Mouse (Mus musculus) hindlimb bud, embryonic 11.5 days (tissue): ENCODE data around the gene Hoxd10.

ENCODE experiments used
- DNase-seq: peaks from one replicate; pipeline ENCODE4 v3.0.0-alpha.2; 2012; ENCODE audit warnings: low read depth, low spot score; ENCODE audit errors: extremely low spot score

The Hoxd10 gene

DNA sequence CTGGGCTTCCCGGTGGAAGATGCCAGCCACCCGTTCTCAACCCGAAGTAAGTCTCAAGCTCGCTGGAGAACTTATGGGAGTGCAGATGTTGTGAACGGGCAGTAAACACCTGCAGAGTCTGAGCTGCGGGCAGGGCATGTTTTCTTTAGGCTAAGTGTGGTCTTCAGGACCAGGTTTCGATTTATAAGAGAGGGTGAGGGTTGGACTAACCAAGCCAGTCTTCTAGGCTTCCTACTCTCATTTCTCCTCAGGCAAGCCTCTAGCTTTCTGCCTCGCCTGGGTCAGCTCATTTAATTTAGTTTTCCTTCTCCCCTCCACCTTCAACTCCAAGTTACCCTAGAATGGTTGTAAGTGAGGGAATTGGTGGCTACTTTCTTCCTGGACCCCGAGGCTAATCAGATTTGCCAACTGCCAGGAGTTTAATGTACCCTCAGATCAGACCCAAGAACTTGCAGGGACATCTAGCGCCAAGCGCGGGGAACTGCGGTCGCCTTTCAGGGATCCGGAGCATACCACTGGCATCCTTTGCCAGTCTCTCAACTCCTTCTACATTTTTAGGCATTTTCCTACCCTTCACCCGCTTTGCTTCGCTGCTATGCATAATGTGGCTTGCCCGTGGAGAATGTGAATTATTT is 28.3 kb upstream of the Hoxd10 start:
- DNase-seq: no peak

DNA sequence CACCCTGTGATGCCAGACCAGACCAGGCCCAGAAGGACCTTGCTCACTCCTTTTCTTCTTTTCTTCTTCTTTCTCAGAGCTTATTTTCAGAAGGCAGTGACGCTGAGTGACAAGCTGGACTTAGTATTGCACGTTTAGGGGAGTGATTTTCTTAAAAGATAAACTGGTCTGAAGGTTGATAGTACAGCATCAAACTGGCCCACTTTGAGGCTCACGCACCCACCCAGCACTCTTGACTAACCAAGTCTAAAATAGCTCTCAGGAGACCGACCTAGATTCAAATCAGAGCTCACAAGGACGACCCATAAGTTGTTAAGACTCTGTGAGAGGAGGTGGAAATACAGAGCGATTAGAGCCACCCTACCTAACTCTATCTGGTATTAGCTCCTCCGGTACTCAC is 25.3 kb upstream of the Hoxd10 start:
- no peak for DNase-seq

DNA sequence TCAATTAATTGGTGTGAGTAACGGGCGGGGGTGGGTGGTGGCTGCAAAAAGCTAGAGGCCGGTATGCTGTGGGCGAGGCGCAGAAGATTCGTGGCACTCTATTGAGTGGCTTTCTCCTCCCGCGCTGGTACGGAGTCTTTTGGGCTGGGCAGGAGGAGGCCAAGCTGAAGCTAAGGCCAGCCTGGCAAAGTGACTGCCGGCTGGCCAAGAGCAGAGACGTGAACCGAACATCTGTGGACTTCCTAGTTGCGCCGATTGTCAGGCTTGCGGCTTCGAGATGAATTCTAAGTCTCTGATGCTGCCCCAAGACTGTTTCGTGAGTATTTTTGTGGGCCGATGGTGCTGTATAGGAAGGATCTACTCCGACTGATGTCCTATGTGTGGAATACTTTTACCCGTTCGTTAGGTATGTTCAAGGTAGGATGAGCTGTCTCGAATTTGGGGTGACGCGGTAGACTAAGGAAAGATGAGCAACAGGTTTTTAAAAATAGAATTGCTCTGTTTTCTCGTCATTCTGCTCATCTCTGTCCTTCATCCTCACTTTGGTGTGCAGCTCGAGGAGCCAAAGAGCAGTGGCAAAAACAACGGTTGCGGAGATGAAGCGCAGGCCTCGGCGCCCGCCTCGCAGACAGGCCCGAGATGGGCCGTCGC is 24.4 kb upstream of the Hoxd10 start:
- DNase-seq: no peak

DNA sequence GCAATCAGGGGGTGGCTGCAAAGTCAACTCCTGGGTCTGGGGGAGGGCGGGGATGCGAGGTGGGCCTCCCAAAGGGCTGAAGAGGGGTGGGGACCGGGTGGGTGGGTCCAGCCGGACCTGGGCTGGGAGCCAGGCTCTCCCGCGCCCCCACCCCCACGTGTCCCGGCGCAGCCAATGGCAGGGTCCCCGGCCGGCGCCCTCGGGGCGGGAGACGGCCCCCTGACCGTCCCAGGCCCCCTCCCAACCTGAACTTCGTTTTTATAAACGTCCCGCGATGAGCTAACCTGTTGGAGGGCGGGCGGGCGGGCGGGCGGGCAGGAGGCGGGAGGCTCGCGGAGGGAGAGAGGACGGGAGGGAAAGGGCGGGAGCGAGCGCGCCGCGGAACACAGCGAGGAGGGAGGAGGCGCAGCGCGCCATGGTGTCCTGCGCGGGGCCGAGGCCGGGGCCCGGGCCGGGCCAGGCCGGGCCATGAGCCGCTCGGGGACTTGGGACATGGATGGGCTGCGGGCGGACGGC is 23.8 kb upstream of the Hoxd10 start, which contains the start of gene Hoxd13:
Gene Hoxd13 (plus strand): TSS at position 469 of the 516 bp plus-strand sequence.
- no peak for DNase-seq

DNA sequence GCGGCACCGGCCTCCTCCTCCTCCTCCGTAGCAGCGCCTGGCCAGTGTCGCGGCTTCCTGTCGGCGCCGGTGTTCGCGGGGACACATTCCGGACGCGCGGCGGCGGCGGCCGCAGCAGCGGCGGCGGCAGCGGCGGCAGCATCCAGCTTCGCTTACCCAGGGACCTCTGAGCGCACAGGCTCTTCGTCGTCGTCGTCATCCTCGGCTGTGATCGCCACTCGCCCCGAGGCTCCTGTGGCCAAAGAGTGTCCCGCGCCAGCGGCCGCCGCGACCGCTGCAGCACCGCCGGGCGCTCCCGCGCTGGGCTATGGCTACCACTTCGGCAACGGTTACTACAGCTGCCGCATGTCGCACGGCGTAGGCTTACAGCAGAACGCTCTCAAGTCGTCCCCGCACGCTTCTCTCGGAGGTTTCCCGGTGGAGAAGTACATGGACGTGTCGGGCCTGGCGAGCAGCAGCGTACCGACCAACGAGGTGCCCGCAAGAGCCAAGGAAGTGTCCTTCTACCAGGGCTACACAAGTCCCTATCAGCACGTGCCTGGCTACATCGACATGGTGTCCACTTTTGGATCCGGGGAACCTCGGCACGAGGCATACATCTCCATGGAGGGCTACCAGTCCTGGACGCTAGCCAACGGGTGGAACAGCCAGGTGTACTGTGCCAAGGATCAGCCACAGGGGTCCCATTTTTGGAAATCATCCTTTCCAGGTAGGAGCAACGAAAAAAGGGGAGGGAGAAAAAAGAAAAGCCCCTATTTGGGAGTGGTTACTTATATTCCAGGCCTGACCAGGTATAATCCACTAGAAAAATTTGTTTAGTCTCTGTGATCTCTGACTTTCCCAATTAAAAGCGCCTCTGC is 23.1 kb upstream of the Hoxd10 start:
- DNase-seq: no peak

DNA sequence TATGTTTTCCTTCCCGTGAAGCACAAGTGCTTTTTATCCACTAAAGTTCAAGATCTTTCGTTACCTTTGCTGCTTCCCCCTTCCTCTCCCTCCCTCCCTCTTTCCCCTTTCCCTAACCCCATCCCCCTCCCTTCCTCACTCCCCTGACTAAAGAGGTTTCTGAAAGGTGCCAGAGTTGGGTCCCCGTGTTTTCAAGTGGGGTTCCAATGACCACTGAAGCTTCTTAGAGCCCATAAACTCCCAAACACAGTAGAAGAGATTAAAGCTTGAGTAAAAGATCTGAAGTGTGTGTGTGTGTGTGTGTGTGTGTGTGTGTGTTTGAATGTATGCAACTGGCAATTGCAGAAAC is 22.5 kb upstream of the Hoxd10 start:
- DNase-seq: no peak

DNA sequence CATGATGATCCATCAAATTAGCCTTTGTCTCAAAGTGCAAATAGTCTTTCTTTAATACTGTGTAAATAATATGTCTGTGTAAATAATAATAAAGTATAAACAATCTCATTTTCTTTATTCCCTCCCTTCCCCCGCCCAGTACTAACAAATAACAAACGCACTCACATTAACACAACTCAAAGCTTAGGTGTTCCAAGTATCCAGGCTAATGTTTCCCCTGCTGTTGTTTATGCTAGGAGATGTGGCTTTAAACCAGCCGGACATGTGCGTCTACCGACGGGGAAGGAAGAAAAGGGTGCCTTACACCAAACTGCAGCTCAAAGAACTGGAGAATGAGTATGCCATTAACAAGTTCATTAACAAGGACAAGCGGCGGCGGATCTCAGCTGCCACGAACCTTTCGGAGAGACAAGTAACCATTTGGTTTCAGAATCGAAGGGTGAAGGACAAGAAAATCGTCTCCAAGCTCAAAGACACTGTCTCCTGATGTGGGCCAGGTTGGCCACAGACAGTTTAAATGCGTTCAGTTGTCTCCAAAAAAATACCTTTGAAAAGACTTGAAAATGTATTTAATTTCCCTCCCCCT is 22.0 kb upstream of the Hoxd10 start:
- no peak for DNase-seq

DNA sequence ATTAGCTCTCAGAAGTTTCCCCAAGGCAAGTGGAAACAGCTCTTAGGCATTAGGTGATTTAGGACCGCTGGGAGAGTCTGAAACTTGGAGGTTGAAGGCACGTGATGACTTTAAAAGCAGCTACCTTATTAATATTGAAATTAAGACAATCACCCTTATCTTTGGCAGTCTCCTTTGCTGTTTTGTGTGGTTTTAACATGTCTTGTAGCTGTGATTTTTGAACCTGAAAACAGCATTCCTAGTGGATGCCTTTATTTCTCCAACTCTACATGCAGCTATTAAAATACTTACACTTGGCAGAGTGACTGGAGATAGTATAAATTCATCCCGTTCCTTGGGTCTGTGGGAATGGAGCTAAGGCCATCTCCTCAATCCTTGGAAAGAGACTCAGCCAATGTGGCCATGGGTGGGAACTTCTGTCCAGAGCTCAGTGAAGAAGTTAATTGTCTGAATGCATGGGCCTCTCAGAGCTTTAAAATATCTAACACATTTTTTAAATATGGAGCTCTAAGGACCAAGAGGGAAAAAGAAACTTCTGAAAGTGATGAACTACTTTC is 21.0 kb upstream of the Hoxd10 start:
- DNase-seq: no peak

DNA sequence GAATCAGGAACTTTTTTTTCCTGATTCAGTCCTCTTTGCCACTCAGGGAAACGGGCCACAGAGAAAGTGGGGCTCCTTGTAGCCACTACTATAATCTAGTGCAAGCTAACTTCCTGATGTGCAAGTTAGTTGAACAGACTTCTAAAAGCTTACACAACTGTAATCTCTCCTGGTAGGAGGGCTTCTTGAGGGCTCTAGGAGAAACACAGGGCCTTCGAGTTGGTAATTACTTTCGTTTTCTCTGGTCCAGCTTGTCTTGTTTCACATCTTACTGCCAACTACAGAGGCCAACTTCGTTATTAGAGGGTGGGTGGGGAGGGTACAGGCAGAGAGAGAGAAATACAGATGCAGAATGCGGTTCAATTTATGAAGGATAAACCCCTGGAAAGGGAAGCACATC is 19.9 kb upstream of the Hoxd10 start:
- no peak for DNase-seq

DNA sequence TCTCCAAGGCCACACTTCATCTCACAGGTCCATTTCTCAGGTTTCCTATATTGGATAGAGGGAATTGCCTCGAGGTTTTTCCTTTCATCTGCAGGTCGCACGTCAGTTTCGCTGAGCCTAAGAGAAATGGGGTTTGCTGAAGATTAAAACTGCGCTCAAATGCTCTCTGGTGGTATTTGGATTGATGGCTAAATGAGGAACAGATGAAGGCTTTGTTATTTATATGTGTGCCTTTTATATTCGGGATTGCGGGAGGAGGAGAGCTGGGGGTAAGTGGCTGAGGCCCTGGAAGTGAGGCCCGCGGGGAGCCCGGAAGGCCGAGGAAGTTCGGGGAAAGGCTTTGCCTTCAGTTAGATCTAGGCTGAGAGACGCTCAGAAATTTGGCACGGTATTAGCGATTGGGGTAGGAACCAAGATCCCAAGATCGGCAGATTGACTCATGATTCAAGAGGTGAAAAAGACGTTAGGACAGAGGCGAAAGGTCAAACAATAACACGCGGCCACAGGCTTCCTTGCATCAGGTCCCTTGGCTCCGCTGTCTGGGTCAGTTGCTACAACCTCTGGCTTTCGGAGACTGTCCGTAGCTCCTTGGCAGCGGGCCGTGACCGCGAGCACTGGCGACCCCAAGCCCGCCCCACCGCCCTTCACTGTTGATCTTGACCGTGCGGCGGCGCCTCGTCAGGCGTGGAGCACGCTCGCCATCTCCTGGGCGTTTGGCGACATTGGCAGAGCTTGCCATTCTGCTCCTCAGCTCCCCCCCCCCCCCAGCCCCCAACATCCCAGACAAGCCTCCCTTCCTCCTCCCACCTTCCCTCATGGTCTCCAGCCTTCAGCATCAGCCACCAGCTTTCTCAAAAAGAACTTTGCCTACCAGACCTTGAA is 19.0 kb upstream of the Hoxd10 start:
- DNase-seq: no peak

DNA sequence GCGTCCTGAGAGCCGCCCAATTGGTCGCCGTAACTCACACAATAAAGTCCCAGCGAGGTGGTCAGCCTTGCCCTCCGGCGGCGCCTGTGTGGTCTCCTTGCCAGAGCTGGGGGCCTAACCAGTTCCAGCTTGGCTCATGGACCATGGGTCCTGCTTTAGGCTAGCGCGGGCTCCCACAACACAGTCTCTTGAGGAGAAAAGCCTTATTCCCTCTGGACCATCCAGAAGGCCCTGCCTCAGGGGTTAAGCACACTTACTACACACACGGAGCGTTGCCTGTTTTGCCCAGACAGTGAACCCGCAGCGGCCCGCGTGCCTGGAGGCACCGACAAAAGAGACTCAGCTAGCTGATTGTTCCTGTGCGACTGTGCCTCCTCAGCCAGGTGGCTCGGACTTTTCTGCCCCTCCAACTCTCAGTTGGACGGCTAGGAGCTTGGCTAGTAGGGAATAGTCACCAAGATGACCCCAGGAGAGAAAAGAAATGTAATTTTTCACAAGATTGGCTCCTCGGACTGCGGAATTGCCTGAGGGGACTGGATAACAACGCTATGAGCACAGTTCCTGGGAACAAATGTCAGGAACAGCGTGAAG is 17.8 kb upstream of the Hoxd10 start:
- DNase-seq: no peak

DNA sequence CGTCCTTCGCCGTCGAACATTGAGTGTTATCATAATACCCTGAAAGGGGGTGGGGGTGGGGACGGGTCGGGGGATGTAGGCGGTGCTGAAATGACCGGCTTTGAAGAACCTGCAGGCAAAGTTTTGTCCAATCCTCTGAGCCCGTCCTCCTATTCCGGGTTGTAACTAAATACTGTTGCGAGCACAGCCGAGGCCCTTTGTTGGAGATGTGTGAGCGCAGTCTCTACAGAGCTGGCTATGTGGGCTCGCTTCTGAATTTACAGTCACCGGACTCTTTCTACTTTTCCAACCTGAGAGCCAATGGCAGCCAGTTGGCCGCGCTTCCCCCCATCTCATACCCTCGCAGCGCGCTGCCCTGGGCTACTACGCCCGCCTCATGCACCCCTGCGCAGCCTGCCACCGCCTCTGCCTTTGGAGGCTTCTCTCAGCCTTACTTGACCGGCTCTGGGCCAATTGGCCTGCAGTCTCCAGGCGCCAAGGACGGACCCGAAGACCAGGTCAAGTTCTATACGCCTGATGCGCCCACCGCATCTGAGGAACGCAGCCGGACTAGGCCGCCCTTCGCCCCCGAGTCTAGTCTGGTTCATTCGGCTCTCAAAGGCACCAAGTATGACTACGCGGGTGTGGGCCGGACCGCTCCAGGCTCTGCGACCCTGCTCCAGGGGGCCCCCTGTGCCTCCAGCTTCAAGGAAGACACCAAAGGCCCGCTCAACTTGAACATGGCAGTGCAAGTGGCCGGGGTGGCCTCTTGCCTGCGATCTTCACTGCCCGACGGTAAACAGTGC is 16.7 kb upstream of the Hoxd10 start, which contains the start of gene Hoxd12:
Gene Hoxd12 (plus strand): TSS at position 133 of the 785 bp plus-strand sequence.
- no peak for DNase-seq

DNA sequence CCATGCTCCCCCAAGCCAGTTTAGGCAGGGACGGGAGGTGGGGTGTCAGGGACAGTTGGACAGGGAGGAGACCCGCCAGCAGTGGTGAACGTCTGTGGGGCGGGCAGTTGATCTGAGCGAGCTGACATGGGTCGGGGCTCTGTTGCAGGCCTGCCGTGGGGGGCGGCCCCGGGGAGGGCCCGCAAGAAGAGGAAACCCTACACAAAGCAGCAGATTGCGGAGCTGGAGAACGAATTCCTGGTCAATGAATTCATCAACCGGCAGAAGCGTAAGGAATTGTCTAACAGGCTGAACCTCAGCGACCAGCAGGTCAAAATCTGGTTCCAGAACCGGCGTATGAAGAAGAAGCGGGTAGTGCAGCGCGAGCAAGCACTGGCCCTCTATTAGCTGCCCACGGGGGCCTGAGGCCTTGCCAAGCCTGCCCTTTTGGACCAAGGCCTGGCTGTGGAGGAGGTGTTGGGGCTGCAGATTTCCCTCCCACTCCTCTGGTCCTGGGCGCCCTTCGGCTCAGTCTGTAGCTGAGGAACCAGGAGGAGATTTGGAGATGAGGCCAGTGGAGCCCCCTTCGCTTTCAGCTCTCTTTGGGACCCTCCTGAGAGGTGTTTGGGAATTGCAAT is 15.9 kb upstream of the Hoxd10 start:
- no peak for DNase-seq

DNA sequence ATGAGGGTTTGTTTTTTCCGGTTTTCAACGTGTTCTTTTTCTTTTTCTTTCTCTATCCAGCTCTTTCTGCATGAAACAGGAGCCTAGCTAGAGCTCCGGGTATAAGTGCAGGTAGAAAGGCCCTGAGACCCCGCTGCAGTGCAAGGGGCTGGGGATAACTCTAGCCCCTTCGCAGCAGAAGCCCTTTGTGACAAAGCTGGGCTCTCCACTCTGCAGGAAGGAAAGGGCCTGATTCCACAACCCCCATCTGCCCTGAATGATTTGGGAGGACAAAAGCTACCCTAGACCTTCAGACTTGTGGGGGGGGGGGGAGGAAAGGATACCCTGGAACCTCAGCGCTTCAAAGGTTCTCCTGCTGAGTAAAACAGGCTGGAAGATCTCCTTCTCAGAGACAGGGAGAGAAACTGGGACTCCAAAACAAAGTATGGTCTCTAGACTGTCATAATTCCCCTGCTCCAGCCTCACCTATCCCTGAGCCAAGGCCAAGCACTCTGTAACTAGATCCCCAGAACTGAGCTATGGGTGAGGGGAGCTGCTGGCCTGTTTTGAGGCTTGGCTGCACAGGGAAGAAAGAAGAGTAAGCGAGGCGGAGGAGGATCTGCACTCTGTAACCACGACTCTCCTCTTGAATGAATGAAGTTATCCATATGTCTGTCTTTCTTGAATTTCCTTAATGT is 15.2 kb upstream of the Hoxd10 start:
- DNase-seq: no peak

DNA sequence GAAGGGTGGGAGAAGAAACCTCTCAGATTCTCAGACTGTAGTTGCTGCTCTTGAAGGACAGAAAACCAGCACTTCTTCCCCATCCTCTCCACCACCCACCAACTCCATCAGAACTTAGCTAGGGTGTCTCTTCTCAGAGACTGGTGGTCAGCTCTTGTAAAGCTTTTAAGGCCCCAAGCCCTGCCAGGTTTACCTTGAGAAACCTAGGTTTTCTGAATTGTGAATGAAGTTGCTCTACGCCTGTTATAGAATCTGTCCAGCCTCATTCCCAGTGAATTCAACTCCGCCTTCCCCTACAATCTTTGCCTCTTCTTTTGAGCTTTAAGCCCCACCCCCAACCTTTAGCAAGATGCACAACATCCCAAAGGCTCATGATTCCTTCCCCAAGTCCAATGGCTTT is 14.6 kb upstream of the Hoxd10 start:
- no peak for DNase-seq

DNA sequence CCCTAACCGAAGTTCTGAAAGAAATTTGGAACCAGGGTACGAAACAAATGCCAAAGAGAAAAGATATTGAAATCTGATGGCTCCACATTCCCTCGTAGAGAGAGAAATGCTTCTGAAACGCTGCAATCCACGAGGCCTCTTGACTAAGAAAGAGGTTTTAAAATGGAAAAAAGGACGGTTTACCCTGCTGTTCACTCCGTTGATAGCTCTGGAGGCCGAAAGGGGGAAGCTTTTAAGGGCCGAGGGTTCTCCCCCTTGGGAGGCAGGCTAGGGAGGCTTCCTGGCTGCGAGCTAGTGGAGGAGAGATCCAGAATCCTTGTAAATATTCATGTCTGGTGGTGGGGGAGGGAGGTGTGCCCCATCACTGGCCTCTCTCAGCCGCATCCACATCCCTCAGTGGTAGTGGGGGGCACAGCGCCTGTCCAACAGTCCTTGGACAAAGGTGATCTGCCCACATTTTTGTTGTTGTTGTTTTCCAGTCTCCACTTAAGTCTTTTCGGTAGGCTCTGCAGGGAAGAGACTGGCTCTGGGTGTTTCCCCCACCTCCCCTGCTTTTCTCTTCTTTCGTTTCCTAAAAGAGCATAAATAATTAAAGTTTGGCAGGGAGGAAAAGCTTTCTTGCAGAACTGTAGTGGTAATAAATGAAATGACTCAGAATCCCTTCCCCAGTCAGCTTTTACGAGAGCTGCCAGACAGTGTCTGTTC is 12.7 kb upstream of the Hoxd10 start, which contains the start of gene Hoxd11:
Gene Hoxd11 (plus strand): TSS at position 667 of the 705 bp plus-strand sequence.
- no peak for DNase-seq

DNA sequence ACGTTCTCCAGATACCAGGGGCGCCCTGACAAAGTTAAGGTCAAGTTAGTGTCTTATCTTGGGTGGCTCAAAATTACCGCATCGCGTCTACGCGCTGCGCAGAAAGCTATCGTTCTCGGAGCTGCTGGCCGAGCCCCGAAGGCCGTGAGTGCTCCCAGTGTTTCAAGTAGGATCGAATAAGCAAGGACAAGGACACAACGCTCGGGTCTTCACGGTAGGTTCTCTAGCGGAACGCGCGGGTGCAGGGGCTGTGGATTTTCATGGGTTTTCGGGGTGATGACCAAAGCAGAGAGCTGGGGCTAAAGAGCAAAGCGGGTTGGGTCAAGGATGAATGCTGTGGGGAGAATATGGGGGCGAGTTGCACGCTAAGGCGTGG is 12.1 kb upstream of the Hoxd10 start:
- DNase-seq: no peak
